Mouse (Mus musculus) embryo, embryonic 11.5 days (tissue): ENCODE measurements around the gene Fn1.

Experiments used
- DNase-seq: peaks from one replicate; pipeline ENCODE4 v3.0.0-alpha.2; 2012; ENCODE audit warnings: low read depth, low spot score

Gene Fn1

DNA sequence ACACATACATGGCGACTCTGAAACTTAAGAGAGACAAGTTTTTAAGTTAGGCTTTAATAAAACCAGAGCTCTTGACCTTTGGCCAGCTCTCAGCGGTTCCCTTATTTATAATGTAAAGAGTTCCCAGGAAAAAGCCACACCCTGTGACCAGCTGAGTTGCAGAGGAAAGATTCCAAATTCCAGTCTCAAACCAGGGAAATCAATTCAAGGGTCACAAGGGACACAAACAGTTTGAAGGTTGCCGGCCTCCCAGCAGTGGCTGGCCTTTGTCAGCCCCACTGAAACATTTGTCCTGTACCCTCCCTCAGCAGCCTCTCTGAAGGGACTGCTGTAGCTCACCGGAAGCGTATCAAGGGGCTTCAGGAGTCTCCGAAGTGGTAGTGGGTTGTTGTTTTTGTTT lies 2.3 kb downstream of the Fn1 start:
- DNase-seq = no peak

DNA sequence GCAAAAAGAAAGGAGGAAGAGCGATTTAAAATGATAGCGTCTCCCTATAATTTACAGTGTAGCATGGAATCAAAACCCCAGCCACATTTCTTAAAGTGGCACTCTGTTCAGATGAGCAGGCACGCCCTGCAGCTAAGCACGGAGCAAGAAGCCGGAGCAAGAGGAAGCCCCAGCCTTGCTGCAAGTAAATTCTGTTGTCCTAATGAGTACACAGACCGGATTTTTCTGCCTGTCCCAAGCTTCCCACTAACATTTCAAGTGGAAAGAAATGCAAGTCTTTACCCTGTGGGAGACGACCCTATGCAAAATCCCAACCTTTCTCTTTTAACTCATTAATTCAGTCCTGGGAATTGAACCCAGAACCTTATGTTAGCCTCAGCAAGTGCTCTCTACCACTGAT lies 4.8 kb downstream of the Fn1 start:
- no peak for DNase-seq

DNA sequence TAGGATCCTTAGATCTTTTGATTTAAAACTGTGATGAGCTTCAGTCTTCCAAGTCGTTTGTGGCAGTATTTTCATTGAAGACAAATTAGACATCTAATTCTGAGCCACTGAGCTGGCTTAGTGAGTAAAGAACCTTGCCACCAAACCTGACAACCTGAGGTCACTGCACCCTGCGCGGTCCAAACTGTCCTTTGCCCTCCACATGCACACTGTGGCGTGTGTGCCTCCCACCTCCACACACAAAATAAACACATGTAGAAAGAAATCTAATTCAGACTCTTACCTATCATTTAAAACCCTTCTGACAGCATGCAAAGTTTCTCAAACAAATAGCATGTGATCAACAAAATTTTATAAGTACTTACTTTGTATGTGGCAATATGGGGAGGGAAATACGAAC lies 6.2 kb downstream of the Fn1 start:
- no peak for DNase-seq

- no peak for DNase-seq
Measured at GRCm38 (mm10) chr1:71645999-71646398, 7.0 kb downstream of the Fn1 start.

DNA sequence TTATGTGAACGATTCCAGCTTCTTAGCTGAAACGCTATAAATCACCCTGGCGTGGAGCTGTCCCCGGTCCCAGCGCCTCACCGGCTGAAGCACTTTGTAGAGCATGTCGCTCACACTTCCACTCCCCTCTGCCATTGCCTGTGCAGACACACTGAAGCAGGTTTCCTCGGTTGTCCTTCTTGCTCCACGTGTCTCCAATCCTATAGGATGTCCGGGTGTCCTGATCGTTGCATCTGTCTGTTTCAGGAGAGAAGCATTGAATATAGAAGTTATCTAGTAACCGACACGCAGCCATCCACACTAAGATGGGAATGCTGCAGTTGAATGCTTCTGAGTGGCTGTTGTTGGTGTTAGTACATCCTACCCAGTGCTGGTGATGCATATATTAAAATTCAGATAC lies 7.5 kb downstream of the Fn1 start:
- no peak for DNase-seq

- DNase-seq = no peak
Measured at GRCm38 (mm10) chr1:71642794-71643193, 10.2 kb downstream of the Fn1 start.

GRCm38 (mm10) chr1:71641206-71641605 lies 11.8 kb downstream of the Fn1 start:
- DNase-seq = no peak

- no peak for DNase-seq
Measured at GRCm38 (mm10) chr1:71640157-71640556, 12.8 kb downstream of the Fn1 start.

DNA sequence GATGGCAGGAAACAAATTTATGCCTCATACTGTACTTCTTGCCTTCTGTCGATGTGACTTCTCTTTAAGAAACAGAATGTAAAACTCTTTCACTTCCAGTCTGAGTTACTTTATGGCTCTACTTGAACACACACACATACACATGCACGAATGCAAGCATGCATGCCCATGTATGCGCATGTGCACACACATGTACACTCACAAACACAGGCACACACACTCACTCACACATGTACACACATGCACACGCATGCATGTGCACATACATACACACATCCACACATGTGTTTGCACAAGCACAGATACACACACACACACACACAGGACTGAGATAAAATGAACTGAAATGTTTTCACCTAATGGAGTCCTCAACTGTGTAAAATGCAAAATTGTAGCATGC lies 16.3 kb downstream of the Fn1 start:
- DNase-seq = no peak

GRCm38 (mm10) chr1:71636116-71636515 lies 16.9 kb downstream of the Fn1 start:
- DNase-seq = no peak

DNA sequence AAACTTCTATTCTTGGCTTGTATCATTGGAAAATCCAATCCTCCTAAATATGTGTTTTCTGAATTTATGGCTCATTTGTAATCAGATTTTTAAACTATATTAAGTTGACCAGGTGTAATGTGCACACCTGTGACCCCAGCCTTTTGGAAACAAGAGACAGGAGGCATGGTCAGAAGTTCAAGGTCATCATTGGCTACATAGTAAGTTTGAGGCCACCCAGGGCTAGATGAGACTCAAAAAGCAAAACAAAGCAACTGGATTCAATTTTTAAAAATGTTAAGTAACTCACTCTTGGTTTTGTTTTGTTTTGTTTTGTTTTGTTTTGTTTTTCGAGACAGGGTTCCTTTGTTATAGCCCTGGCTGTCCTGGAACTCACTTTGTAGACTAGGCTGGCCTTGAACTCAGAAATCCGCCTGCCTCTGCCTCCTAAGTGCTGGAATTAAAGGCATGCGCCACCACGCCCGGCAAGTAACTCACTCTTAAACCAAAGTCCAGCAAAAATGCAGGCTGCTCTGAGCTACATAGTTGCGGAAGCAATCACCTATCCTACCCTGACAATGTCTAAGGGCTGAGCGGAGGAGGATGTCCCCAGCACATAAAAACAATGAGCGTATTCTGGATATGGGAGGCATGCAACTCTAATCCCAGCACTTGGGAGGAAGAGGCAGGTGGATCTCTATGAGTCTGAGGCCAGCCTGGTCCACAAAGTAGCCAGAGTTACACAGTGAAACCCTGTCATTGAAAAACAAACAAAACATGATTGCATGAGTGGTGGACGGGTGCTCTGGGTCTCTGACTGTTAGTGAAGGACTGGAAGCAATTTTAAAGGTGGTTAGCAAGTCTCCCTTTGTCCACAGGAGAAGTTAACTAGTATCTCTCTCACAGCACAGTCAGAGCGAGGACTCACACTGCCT lies 17.6 kb downstream of the Fn1 start:
- DNase-seq = no peak

DNA sequence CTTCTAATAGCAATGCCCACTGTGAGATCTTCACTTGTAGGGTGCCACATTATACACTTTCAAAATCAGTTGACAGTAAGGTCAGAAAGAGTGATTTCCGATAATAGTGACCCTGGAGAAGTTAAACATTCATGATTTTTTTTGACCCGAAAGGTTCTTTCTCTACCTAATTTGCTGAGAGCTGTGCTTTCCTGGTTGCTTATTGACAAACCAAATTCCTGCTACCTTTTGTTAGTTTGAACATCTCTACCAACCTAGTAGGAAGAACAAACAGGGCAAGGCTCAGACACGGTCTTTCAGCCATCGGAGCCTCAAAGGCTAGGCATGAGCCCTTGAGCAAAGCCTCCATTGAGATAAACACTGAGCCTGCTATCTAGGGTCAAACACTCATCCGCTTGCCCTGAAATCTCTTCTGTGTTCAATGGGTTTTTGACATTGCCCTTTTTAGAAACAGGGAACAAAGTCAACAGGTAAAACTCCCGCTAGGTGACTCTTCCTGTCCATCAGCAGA lies 18.5 kb downstream of the Fn1 start:
- no peak for DNase-seq

- DNase-seq = no peak
Measured at GRCm38 (mm10) chr1:71632387-71632786, 20.6 kb downstream of the Fn1 start.

DNA sequence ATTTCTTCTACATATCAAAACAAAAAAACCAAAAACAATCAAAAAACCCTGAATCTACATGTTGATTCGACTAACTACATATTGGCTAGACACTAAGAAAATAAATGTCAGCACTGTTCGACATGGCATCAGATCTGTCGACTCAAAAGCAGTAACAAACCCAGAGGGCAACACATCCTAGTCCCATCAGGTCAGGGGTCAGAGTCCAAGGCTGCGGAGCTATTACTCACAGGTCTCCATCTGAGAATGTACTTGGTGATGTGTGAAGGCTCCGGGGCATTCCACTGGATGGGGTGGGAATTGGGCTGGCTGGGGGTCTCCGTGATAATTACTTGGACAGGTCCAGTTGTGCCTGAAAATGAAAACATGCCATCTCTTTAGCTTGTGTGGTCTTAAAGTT lies 21.2 kb downstream of the Fn1 start:
- DNase-seq = no peak

DNA sequence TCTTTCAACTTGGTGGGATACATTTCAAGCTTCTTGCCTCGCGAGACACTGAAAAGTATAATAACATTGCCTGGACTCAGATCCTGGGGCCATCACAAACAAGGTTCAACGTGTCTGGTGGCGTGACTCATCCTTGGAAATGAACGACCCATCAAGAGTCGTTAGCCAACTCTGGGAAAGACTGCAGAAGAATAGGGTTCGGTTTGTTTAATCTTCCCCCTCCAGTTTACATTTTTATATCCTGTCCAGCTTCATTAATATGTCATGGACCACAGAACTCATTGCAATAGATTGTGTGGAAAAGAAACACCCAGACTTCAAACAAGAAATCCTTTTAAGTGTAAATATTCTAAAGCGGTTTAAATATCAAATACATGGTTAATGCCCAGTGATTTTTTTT lies 22.8 kb downstream of the Fn1 start:
- no peak for DNase-seq

GRCm38 (mm10) chr1:71623625-71624024 lies 29.4 kb downstream of the Fn1 start:
- no peak for DNase-seq

DNA sequence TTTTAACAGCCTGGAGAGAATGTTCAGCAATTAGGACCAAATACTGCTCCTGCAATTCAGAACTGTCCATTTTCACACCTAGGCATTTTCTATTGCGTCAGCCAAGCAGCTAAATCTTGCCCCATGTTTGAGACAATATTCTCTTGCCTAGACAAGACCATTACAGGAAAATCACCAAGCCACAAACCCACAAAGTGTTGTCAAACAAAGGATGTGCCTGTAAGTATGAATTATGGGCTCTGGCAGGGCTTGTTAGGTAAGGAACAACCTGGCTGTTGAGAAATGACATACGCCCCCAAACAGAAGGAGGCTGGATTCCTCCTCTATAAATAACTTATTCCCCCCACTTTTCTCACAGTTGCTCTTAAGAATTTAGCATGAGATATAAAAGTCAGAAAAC lies 31.5 kb downstream of the Fn1 start:
- no peak for DNase-seq

- DNase-seq = no peak
Measured at GRCm38 (mm10) chr1:71614545-71615246, 38.3 kb downstream of the Fn1 start.

GRCm38 (mm10) chr1:71612256-71612655 lies 40.7 kb downstream of the Fn1 start:
- no peak for DNase-seq

- no peak for DNase-seq
Measured at GRCm38 (mm10) chr1:71609916-71610315, 43.1 kb downstream of the Fn1 start.

- DNase-seq = no peak
Measured at GRCm38 (mm10) chr1:71609057-71609775, 43.8 kb downstream of the Fn1 start.
